Mouse (Mus musculus) small intestine, adult 2 months (tissue): ENCODE data around the gene Galp. TPM values are rescaled to one million over a fixed set of nuclear protein-coding genes. Genes with fewer than 3 reads are reported as not detected.

Experiments used
- H3K27ac ChIP-seq: fragments of 200-500 bp; 2 replicates; pipeline ENCODE4 v1.5.1; 2012; ENCODE audit warnings: low read depth, low read length, control low read depth, inconsistent platforms; ENCODE audit not compliant: insufficient read depth
- H3K27me3 ChIP-seq: fragments of 200-500 bp; 2 replicates; pipeline ENCODE4 v1.6.1; 2012; ENCODE audit warnings: mild to moderate bottlenecking, moderate library complexity, low read length, inconsistent platforms; ENCODE audit not compliant: control insufficient read depth, insufficient read depth
- H3K36me3 ChIP-seq: fragments of 200-500 bp; 2 replicates; pipeline ENCODE4 v1.6.1; 2012; ENCODE audit warnings: mild to moderate bottlenecking, low read length, control low read depth, inconsistent platforms; ENCODE audit not compliant: control insufficient read depth, insufficient read depth
- H3K4me1 ChIP-seq: fragments of 200-500 bp; 2 replicates; pipeline ENCODE4 v1.6.1; 2012; ENCODE audit warnings: low read length, inconsistent platforms, mixed read lengths; ENCODE audit not compliant: control insufficient read depth, insufficient read depth, insufficient read length
- H3K4me3 ChIP-seq: fragments of 200-500 bp; 2 replicates; pipeline ENCODE4 v1.5.1; 2012; ENCODE audit warnings: low read depth, mild to moderate bottlenecking, control low read depth, inconsistent platforms, low read length, moderate library complexity
- CTCF ChIP-seq: fragments of 200-500 bp; IDR thresholded peaks from 2 replicates; pipeline ENCODE4 v1.5.1; 2012; ENCODE audit warnings: low read depth, mild to moderate bottlenecking, control low read depth, inconsistent platforms, low read length, moderate library complexity, mixed read lengths; ENCODE audit not compliant: insufficient replicate concordance, insufficient read length; ENCODE audit errors: extremely low read depth
- POLR2A ChIP-seq: fragments of 200-500 bp; IDR thresholded peaks from 2 replicates; pipeline ENCODE4 v1.6.1; 2012; ENCODE audit warnings: low read depth, mild to moderate bottlenecking, control low read depth, inconsistent platforms, low read length, moderate library complexity
- WGBS: fragments of 180-500 bp; shearing (Covaris S2); methylation state at CpG from one replicate; pipeline ENCODE4 v1.1.7; 2018; 5-methylcytosine and 5-hydroxymethylcytosine counted together
- polyA plus RNA-seq: library from polyadenylated mRNA; depleted of rRNA; stranded (reverse); fragments of >200 nt; gene quantifications from 2 replicates; pipeline ENCODE4 v1.2.3, GENCODE M21; 2012

Gene Galp
- polyA plus RNA-seq, 1 experiment = not detected

DNA sequence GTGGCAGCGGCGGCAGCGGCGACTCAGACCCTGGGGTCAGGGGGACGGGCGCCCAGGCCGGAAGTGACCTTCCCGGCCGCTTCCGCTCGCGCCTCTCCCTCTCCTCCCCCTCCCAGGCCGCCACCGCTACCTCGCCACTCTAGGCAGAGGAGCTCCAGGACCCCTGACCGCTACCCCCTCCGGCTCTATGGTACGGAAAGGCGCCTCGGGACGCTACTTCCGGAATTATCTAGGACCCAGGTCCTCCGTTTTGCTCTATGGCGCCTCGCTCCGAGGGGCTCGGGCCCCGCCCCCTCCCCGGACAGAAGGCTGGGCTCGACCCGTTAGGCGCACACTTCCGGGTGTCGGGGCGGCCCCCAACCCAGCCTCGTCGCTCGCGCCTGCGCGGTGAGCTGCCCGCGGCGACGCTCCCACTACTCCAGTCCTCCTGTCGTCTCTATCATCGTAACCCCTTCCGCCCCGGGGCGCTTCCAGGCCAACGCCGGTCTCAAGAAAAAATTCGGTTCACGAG lies 40.9 kb upstream of the Galp start, which contains the start of gene Zfp787:
TSS of gene Zfp787 (minus strand) at position 97 of the 511 bp plus-strand sequence.
- Histone ChIP-seq H3K27ac (peak within 1 kb of the TSS; percentile 98), H3K4me3 (peak within 1 kb of the TSS; percentile 93), H3K4me1 (peaks cover 34% of the 10 kb centered on the region; the same call in 1 of the 2 replicates), H3K36me3 (peaks cover 2% of the 10 kb centered on the region; the same call in 1 of the 2 replicates), H3K27me3 (no peaks in the 10 kb centered on the region)
- WGBS = under 1% methylated on average over 52 of the region's 54 CpGs
- TF ChIP-seq POLR2A (peak; percentile 26), CTCF (no peak)

DNA sequence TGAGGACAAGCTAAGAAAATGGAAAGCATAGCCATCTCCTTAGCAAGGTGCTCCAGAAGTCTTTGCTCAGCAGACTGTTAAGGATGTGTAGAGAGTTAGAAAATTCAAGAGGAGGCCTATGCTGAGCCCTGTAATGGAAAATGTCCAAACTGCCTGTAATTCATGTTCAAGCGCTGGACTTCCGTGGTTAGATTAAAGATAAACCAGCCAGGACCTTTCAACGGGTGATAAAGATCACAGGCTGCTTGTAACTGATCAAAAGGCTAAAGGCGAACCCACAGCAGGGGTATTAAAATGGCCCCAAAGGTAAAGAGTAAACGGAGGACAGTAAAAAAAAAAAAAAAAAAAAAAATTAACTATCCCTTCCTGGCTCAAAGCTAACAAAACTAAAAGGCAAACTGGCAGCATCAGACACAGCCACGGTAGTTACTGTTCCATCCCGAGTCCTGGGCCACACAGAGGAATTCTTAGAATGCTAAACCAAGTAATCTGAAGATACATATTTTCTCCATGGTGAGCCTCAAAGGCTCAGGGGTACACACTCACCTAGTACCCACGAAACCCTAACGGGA lies 39.9 kb upstream of the Galp start:
- peaks cover 2% of the 10 kb centered on the region; the same call in 1 of the 2 replicates for H3K36me3 ChIP-seq
- H3K27ac ChIP-seq = peak overlapping the region; percentile 98
- TF ChIP-seq CTCF (no peak), POLR2A (no peak)
- 18% methylated on average over 9 of the region's 9 CpGs for WGBS
- no peak overlapping the region for H3K4me3 ChIP-seq
- no peaks in the 10 kb centered on the region for H3K27me3 ChIP-seq
- H3K4me1 ChIP-seq = peaks cover 28% of the 10 kb centered on the region; the same call in 1 of the 2 replicates

DNA sequence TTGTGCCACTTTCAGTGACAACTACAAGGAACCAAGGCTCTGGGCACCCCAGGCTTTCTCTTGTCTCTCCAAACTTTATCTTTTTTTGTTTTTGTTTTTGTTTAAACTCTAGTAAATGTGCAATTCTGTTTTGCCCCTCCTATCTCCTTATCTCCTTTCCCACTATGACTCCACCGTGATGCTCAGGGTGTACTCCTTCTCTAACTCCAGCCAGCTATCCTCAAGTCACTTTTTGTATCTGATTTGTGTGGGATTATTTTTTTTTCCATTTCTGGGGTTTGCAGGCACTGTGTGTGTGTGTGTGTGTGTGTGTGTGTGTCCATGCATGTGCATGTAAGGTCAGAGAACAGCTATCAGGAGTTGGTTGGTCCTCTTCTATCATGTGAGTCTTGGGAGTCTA lies 39.4 kb upstream of the Galp start:
- Histone ChIP-seq H3K4me3 (no peak overlapping the region), H3K36me3 (peaks cover 3% of the 10 kb centered on the region; the same call in 1 of the 2 replicates), H3K27ac (peak overlapping the region; percentile 68)

DNA sequence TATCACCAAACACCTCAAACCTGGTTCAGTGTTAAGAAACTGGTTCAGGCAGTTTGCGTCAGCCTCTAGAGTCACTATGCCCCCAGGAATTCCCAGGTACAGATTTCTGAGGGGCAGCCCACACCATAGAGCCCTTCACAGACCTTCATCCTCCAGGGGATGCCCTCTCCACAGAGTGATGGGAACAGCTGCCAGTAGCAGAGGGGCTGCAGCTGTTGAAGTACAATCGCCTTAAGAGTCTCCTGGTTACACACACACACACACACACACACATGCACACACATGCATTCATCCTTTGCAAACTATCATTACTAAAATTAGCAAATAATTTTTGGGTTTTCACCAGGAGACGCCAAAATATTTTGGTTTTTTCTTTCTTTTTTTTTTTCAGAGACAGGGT lies 37.3 kb upstream of the Galp start:
- no peaks in the 10 kb centered on the region for H3K27me3 ChIP-seq
- peaks cover 3% of the 10 kb centered on the region; the same call in 1 of the 2 replicates for H3K36me3 ChIP-seq
- TF ChIP-seq CTCF = no peak
- no peak for TF ChIP-seq POLR2A
- H3K27ac ChIP-seq = no peak overlapping the region
- H3K4me1 ChIP-seq = peaks cover 7% of the 10 kb centered on the region; the same call in 1 of the 2 replicates
- no peak overlapping the region for H3K4me3 ChIP-seq
- WGBS = 91% methylated on average over 3 of the region's 3 CpGs

More for the DNA sequence above, 39.4 kb upstream of the Galp start:
- Histone ChIP-seq H3K4me1 (peaks cover 25% of the 10 kb centered on the region; the same call in 1 of the 2 replicates), H3K27me3 (no peaks in the 10 kb centered on the region)
- TF ChIP-seq POLR2A = no peak
- no peak for TF ChIP-seq CTCF
- 18% methylated on average over 1 of the region's 1 CpGs for WGBS

DNA sequence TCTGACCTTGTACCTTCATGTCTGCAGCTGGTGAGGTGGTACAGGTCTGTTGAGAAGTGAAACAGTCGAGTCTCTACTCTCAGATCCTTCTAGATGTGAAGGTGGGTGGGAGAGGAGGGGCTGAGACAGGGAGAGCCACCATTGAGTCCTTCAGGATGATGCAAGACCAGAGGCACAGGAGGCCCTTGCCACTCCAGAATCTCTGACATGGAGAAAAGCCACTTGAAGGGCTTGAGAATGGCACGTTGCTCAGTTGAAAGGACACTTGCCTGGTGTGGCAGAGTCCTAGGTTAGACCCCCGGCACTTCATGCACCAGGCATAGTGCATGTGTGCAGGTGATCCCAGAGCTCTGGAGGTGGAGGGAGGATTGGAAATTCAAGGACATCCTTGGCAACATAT lies 35.3 kb upstream of the Galp start:
- H3K27me3 ChIP-seq = no peaks in the 10 kb centered on the region
- peaks cover 3% of the 10 kb centered on the region; the same call in 1 of the 2 replicates for H3K36me3 ChIP-seq
- H3K4me1 ChIP-seq = peaks cover 6% of the 10 kb centered on the region; the same call in 1 of the 2 replicates
- no peak overlapping the region for H3K4me3 ChIP-seq
- no peak for TF ChIP-seq POLR2A
- TF ChIP-seq CTCF = no peak
- no peak overlapping the region for H3K27ac ChIP-seq
- 70% methylated on average over 3 of the region's 3 CpGs for WGBS

DNA sequence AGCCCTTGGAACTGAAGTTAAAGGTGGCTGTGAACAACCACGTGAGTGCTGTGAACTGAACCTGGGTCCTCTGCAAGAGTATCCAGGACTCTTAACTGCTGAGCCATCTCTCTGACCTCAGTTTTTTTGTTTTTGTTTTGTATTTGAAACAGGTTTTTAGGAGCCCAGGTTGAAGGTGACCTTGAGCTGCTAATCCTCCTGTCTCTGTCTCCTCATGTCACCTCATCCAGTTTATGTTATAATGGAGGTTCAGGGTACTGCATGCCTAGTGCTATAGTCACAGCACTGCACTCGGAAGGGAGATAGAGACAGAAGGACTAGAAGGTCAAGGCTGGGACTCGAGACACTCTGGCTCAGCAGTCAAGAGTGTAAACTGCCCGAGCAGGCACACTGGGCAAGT lies 34.7 kb upstream of the Galp start:
- no peak for TF ChIP-seq POLR2A
- TF ChIP-seq CTCF = no peak
- H3K27ac ChIP-seq = no peak overlapping the region
- H3K36me3 ChIP-seq = peaks cover 3% of the 10 kb centered on the region; the same call in 1 of the 2 replicates
- WGBS = 86% methylated on average over 4 of the region's 4 CpGs
- H3K4me1 ChIP-seq = peaks cover 2% of the 10 kb centered on the region; the same call in 1 of the 2 replicates
- H3K27me3 ChIP-seq = no peaks in the 10 kb centered on the region
- H3K4me3 ChIP-seq = no peak overlapping the region

DNA sequence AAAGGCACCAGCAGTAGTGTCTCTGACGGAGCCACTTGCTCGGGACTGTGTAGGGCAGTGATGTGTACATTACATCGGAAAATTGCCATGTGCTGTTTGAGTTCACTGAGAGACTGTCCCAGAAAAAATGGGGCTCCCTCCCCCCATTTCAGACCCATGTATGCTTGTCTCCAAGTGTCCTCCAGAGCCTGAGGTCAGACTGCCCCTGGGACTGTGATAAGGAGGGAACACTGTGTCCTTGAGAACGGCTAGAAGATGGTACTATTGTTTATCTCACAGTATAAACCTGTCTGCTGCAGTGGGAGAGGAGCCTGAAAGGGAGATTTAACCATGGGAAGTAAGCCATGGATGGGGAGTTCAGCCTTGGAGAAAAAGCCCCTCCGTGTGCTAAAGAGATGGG lies 32.2 kb upstream of the Galp start:
- WGBS = 72% methylated on average over 5 of the region's 5 CpGs
- no peak for TF ChIP-seq CTCF
- no peak for TF ChIP-seq POLR2A
- H3K27ac ChIP-seq = no peak overlapping the region
- no peaks in the 10 kb centered on the region for H3K27me3 ChIP-seq
- no peaks in the 10 kb centered on the region for H3K4me1 ChIP-seq
- 0 out of 2 replicates have a peak, but pooled peaks cover 1% of the 10 kb centered on the region for H3K36me3 ChIP-seq
- H3K4me3 ChIP-seq = no peak overlapping the region
